Mouse (Mus musculus): ENCODE results near the gene Spats2l. TPM values are rescaled to one million over a fixed set of nuclear protein-coding genes. Genes with fewer than 3 reads are reported as not detected.

Gene Spats2l
- total RNA-seq (2023) = not detected

GRCm38 (mm10) chr1:57774001-57774667, at the start of gene Spats2l:
Spats2l (plus strand) TSS chr1:57774162.

GRCm38 (mm10) chr1:57995432-57996132, 221.6 kb downstream of the Spats2l start, which contains the start of gene Sgo2a:
Sgo2a (plus strand) TSS chr1:57995971.

Other genes starting within 250 kb of the Spats2l start
- gene Sgo2a, start 221.8 kb downstream of the Spats2l start, total RNA-seq (2023) = 10 to 100 TPM; 15.6 to 16.9 TPM
- 10 to 100 TPM; 15.4 to 23.6 TPM for gene Kctd18, start 244.8 kb downstream of the Spats2l start, total RNA-seq (2023)